Mouse (Mus musculus) yolk sac, embryonic 10.5 days (tissue): Measurements from ENCODE around the gene Osbpl10.
A peak's percentile ranks its signal among the peaks of the same experiment; 100 is the strongest.
"Not testable (repeated sequence)": the region's sequence is repeated elsewhere in the genome, so short reads cannot be mapped to it uniquely, and the experiment has no call there.

Experiments used
- DNase-seq: peaks from one replicate; pipeline ENCODE4 v3.0.0-alpha.2; 2017; ENCODE audit warnings: low spot score

Gene Osbpl10

GRCm38 (mm10) chr9:115217984-115218383 lies 239.6 kb downstream of the Osbpl10 start:
- no peak for DNase-seq

- no peak for DNase-seq
Measured at GRCm38 (mm10) chr9:115220466-115220865, 242.1 kb downstream of the Osbpl10 start.

- DNase-seq = no peak
Measured at GRCm38 (mm10) chr9:115221265-115221664, 242.9 kb downstream of the Osbpl10 start.

- DNase-seq = no peak
Measured at GRCm38 (mm10) chr9:115224744-115225354, 246.5 kb downstream of the Osbpl10 start.

GRCm38 (mm10) chr9:115229145-115229544 lies 250.8 kb downstream of the Osbpl10 start:
- DNase-seq = no peak

GRCm38 (mm10) chr9:115229676-115230075 lies 251.3 kb downstream of the Osbpl10 start:
- no peak for DNase-seq

- no peak for DNase-seq
Measured at GRCm38 (mm10) chr9:115230141-115230540, 251.8 kb downstream of the Osbpl10 start.

- DNase-seq = no peak
Measured at GRCm38 (mm10) chr9:115231476-115231875, 253.1 kb downstream of the Osbpl10 start.

- DNase-seq = no peak
Measured at GRCm38 (mm10) chr9:115233721-115234120, 255.4 kb downstream of the Osbpl10 start.

- DNase-seq = no peak
Measured at GRCm38 (mm10) chr9:115234561-115234960, 256.2 kb downstream of the Osbpl10 start.

- DNase-seq = peak; percentile 70
Measured at GRCm38 (mm10) chr9:115236352-115236841, 258.0 kb downstream of the Osbpl10 start.

- no peak for DNase-seq
Measured at GRCm38 (mm10) chr9:115237943-115238342, 259.6 kb downstream of the Osbpl10 start.

- no peak for DNase-seq
Measured at GRCm38 (mm10) chr9:115239861-115240260, 261.5 kb downstream of the Osbpl10 start.

- DNase-seq = no peak
Measured at GRCm38 (mm10) chr9:115243630-115244029, 265.3 kb downstream of the Osbpl10 start.

- DNase-seq = no peak
Measured at GRCm38 (mm10) chr9:115245092-115245491, 266.7 kb downstream of the Osbpl10 start.

GRCm38 (mm10) chr9:115249145-115249544 lies 270.8 kb downstream of the Osbpl10 start:
- no peak for DNase-seq

- DNase-seq = no peak
Measured at GRCm38 (mm10) chr9:115257733-115258286, 279.4 kb downstream of the Osbpl10 start.

- DNase-seq = no peak
Measured at GRCm38 (mm10) chr9:115259866-115260265, 281.5 kb downstream of the Osbpl10 start.

GRCm38 (mm10) chr9:115260464-115260863 lies 282.1 kb downstream of the Osbpl10 start:
- DNase-seq = no peak

GRCm38 (mm10) chr9:115261456-115261855 lies 283.1 kb downstream of the Osbpl10 start:
- DNase-seq = no peak

- no peak for DNase-seq
Measured at GRCm38 (mm10) chr9:115261896-115262295, 283.5 kb downstream of the Osbpl10 start.

GRCm38 (mm10) chr9:115271556-115271955 lies 293.2 kb downstream of the Osbpl10 start:
- peak; percentile 37 for DNase-seq

GRCm38 (mm10) chr9:115272451-115272850 lies 294.1 kb downstream of the Osbpl10 start:
- not testable (repeated sequence) for DNase-seq
